Mouse (Mus musculus) hindbrain, postnatal 0 days (tissue): Measurements from ENCODE around the gene Kcnmb1. TPM values are rescaled to one million over a fixed set of nuclear protein-coding genes. Genes with fewer than 3 reads are reported as not detected.

Source experiments
- ATAC-seq: fragments of 200-750 bp; cut with Nextera tagmentation; 2 replicates; pipeline ENCODE4 v1.8.0; 2017; ENCODE audit warnings: mild to moderate bottlenecking, moderate TSS enrichment, moderate library complexity
- DNase-seq: peaks from one replicate; pipeline ENCODE4 v3.0.0-alpha.2; 2015; ENCODE audit warnings: low spot score
- H3K27ac ChIP-seq: fragments of 300-500 bp; sonication (generic); 2 replicates; pipeline ENCODE4 v1.5.1; 2014; ENCODE audit warnings: mild to moderate bottlenecking
- H3K27me3 ChIP-seq: fragments of 300-500 bp; sonication (generic); 2 replicates; pipeline ENCODE4 v1.6.1; 2014; ENCODE audit warnings: low read length, mixed read lengths; ENCODE audit not compliant: insufficient read depth
- H3K36me3 ChIP-seq: fragments of 300-500 bp; sonication (generic); 2 replicates; pipeline ENCODE4 v1.6.1; 2014; ENCODE audit warnings: low read length, mixed read lengths; ENCODE audit not compliant: insufficient read depth
- H3K4me1 ChIP-seq: fragments of 300-500 bp; sonication (generic); 2 replicates; pipeline ENCODE4 v1.6.1; 2014; ENCODE audit warnings: antibody characterized with exemption, low read length, mixed read lengths; ENCODE audit not compliant: insufficient read depth
- H3K4me2 ChIP-seq: fragments of 300-500 bp; sonication (generic); 2 replicates; pipeline ENCODE4 v1.6.1; 2014; ENCODE audit warnings: low read depth, mild to moderate bottlenecking, low read length, moderate library complexity, mixed read lengths
- H3K4me3 ChIP-seq: fragments of 300-500 bp; sonication (generic); 2 replicates; pipeline ENCODE4 v1.5.1; 2014; ENCODE audit warnings: low read length
- H3K9ac ChIP-seq: fragments of 300-500 bp; sonication (generic); replicated peaks from 2 replicates; pipeline ENCODE4 v1.6.1; 2014; ENCODE audit warnings: mild to moderate bottlenecking, low read length, moderate library complexity, mixed read lengths
- H3K9me3 ChIP-seq: fragments of 300-500 bp; sonication (generic); 2 replicates; pipeline ENCODE4 v1.6.1; 2016; ENCODE audit warnings: low read length, mixed read lengths
- CTCF ChIP-seq: IDR thresholded peaks from 2 replicates; pipeline ENCODE4 v1.5.1; 2016; ENCODE audit warnings: antibody characterized with exemption, control low read depth, low read depth
- WGBS: fragments of 180-500 bp; shearing (Covaris S2); extraction: QIAGEN DNeasy Blood & Tissue Kit; methylation state at CpG from one replicate; pipeline ENCODE4 v1.1.7; 2014; 5-methylcytosine and 5-hydroxymethylcytosine counted together
- polyA plus RNA-seq: library from polyadenylated mRNA; unstranded; fragments of >200 nt; fragmentation: Nextera tagmentation; extraction: Ambion mirVana; gene quantifications from 2 replicates; pipeline ENCODE4 v1.2.1, GENCODE M21; 2015
- total RNA-seq: library from RNA; depleted of rRNA; stranded (reverse); fragments of >200 nt; gene quantifications from 2 replicates; pipeline ENCODE4 v1.2.3, GENCODE M21; 2014

Kcnmb1 gene
- total and polyA plus RNA-seq, 2 experiments from 2014 or later, result 0.08 to 0.26 TPM

DNA sequence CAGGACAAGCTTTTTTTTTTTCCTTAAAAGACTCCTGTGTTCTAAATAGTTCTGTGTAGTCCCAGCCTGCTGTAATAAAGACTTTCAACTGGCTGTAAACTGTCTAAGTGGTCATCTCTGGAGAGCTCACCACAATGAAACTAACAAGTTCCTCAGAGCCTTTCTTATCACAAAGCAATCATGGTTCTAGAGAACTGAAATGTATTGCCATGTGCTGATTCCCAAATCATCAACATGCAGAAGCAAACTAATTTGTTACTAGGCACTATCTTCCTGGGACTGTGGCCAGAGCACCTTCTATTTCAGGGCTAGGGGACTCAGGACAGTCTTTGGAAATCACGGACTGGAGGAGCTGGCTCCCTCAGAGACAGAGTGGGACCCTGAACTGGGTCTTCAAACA lies 19.2 kb upstream of the Kcnmb1 start:
- Histone ChIP-seq H3K27ac (no peak overlapping the region), H3K36me3 (no peaks in the 10 kb centered on the region), H3K9ac (no peak overlapping the region), H3K4me1 (no peaks in the 10 kb centered on the region), H3K4me3 (no peak overlapping the region), H3K4me2 (no peak overlapping the region), H3K27me3 (no peaks in the 10 kb centered on the region), H3K9me3 (no peaks in the 10 kb centered on the region)
- DNase-seq, result no peak
- WGBS, result 58% methylated on average over 1 of the region's 1 CpGs
- ATAC-seq, result no peak
- TF ChIP-seq CTCF, result no peak

DNA sequence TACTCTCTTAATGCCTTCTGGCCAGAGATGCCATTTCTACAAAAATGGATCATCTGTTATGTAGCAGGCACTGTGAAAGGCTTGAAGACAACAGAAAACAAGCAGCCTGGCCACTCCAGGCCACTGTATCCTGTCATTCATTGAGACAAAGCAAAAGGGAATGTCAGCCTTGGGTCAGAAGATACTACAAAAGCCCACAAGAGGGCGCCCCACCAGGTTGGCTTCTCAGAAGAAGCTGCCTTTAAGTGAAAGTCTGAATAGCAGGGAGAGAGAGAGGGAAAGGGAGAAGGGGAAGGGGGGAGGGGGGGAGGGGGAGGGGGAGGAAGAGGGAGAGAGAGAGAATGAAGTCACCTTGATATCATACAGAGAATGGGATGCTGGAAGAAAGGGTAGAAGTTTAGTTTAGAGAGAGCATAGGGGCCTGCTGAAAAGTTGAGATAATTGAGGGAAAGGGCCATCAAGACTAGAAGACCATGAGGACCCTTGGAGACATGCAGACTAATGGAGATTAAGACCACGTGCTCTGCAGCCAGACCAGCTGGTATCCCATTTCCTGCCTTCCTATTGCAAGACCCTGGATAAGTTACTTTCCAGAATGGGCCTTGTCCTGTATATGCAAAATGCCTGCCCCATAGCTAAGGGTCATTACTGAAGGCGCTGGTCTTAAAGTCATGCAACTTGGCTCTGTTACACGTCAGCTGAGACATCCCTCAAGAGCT lies 18.6 kb upstream of the Kcnmb1 start:
- no peak overlapping the region for H3K9ac ChIP-seq
- H3K27me3 ChIP-seq, result no peaks in the 10 kb centered on the region
- H3K36me3 ChIP-seq, result no peaks in the 10 kb centered on the region
- ATAC-seq (no peak), DNase-seq (peak; percentile 61)
- H3K9me3 ChIP-seq, result no peaks in the 10 kb centered on the region
- WGBS, result 65% methylated on average over 4 of the region's 4 CpGs
- no peaks in the 10 kb centered on the region for H3K4me1 ChIP-seq
- H3K4me3 ChIP-seq, result no peak overlapping the region
- H3K27ac ChIP-seq, result no peak overlapping the region
- peak; percentile 54 for TF ChIP-seq CTCF
- H3K4me2 ChIP-seq, result no peak overlapping the region

DNA sequence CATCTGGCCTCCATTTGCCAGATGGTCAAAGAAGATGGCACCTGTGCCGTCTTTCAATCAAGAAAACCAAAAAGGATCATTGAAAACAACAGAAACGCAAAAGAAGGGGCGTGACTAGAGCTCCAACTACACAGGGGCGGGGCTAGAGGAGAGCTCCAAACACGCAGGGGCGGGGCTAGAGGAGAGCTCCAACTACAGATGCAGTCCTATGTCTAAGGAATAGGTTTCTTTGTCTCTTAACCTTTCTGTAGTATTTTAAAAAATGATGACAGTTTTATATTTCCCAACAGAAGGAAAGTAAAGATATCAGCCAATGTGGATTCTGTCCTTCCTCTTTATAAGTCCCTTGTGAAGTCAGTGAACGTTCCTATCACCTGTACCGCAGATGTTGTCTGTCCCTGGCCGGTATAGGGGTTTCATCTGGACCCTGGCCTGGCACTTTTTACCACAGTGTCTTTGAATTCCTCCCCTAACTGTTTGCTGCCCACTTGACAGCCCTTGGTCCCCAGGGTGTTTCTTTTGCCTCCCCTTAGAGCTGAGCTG lies 18.0 kb upstream of the Kcnmb1 start:
- WGBS, result 91% methylated on average over 9 of the region's 9 CpGs

DNA sequence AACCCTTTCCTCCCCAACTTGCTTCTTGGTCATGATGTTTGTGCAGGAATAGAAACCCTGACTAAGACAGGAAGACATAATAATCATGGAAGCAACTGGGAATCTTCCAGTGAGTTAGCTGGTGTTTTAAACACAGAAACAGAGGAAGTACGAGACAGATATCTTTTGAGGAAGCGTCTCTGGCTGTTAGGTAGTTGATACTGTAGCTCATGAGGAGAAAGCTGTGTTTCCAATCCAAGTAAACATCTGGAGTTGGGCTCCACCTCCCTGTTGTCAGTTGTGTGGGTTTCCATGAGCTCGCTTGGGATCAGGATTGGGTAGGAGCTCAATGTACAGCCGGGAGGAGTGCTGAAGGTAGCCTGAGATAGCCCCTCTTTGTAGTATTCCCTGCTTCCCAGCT lies 16.3 kb upstream of the Kcnmb1 start:
- WGBS, result 87% methylated on average over 4 of the region's 4 CpGs
- DNase-seq (no peak), ATAC-seq (no peak)
- Histone ChIP-seq H3K4me2 (no peak overlapping the region), H3K4me3 (no peak overlapping the region), H3K9me3 (no peaks in the 10 kb centered on the region), H3K36me3 (no peaks in the 10 kb centered on the region), H3K27me3 (no peaks in the 10 kb centered on the region), H3K27ac (no peak overlapping the region), H3K9ac (no peak overlapping the region), H3K4me1 (no peaks in the 10 kb centered on the region)
- no peak for TF ChIP-seq CTCF

More for the DNA sequence above, 18.0 kb upstream of the Kcnmb1 start:
- no peaks in the 10 kb centered on the region for H3K4me1 ChIP-seq
- no peak overlapping the region for H3K27ac ChIP-seq
- DNase-seq (no peak), ATAC-seq (no peak)
- H3K27me3 ChIP-seq, result no peaks in the 10 kb centered on the region
- H3K4me2 ChIP-seq, result no peak overlapping the region
- no peak overlapping the region for H3K4me3 ChIP-seq
- no peaks in the 10 kb centered on the region for H3K36me3 ChIP-seq
- TF ChIP-seq CTCF, result no peak
- H3K9me3 ChIP-seq, result no peaks in the 10 kb centered on the region
- H3K9ac ChIP-seq, result no peak overlapping the region

DNA sequence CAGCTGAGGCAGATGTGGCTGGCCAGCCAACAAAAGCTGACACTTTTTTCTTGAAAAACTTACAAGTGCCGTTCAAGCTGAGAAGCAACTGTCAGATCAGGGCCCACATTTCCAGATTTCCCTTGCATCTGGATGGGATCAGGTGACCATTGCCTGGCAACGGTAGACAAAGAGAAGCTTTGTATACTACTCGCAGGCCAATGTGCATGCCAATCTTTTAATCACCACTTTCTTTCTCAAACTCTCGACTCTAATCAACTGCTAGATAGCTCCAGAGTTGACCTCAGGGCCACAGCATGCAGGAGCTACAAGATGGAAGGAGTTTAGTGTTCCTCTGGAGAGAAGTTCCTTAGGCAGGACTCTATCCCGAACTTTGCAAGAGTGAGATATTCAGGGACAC lies 11.7 kb upstream of the Kcnmb1 start:
- Histone ChIP-seq H3K4me1 (no peaks in the 10 kb centered on the region), H3K4me2 (no peak overlapping the region), H3K36me3 (no peaks in the 10 kb centered on the region), H3K27ac (no peak overlapping the region), H3K9ac (no peak overlapping the region), H3K9me3 (no peaks in the 10 kb centered on the region), H3K27me3 (no peaks in the 10 kb centered on the region), H3K4me3 (no peak overlapping the region)
- TF ChIP-seq CTCF, result no peak
- DNase-seq (no peak), ATAC-seq (no peak)
- WGBS, result 41% methylated on average over 5 of the region's 5 CpGs

DNA sequence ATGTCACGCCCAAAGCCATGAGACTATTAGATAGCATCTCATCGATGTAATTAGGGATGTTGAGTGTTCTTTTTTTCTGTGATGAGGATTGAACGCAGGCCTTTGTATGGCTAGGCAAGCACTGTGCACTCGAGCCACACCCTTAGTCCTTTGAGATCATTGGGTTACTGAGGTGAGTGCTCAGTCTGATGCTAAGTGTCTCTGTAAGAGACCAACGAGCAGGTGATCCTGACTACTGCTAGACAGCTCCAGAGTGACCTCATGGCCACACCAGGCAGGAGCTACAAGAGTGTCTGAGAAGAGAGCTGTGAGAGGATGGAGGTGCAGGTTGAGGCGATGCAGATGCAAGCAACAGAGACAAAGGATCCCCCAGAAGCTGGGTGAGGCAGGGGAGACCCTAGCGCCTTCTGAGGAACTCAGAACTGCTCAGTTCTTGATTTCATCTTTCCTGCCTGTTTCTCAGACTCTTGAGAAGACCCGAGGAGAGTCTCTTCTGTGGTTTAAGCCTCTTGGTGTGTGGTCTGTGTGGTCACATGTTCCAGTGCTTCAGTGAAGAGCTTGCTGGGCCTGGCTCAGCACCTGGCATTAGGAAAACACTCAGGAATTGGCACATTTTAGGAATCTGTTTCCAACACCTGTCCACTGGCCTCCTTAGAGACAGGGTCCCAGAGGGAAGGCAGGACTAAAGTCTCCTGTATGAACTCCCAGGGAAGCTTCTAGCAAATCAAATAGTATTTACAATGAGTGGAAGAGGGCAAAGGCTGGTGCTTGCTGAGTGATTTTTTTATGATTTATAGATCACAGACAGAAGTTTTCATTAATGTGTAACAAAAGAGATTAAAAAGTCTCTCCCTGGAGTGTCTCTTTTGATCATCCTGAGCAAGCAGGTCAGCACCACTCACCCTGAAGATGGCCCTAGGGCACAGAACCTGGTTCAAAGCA lies 10.9 kb upstream of the Kcnmb1 start:
- Histone ChIP-seq H3K27me3 (no peaks in the 10 kb centered on the region), H3K4me1 (no peaks in the 10 kb centered on the region), H3K36me3 (no peaks in the 10 kb centered on the region), H3K4me3 (no peak overlapping the region), H3K9ac (no peak overlapping the region), H3K27ac (no peak overlapping the region), H3K9me3 (no peaks in the 10 kb centered on the region), H3K4me2 (no peak overlapping the region)
- TF ChIP-seq CTCF, result no peak
- WGBS, result 87% methylated on average over 8 of the region's 8 CpGs
- DNase-seq (no peak), ATAC-seq (no peak)
